Mouse (Mus musculus) stomach, embryonic 15.5 days (tissue): ENCODE results near the gene Gal3st1. TPM values are rescaled to one million over a fixed set of nuclear protein-coding genes. Genes with fewer than 3 reads are reported as not detected.

Experiments used
- ATAC-seq: fragments of 200-750 bp; cut with Nextera tagmentation; 2 replicates; pipeline ENCODE4 v1.8.0; 2017; ENCODE audit warnings: low read depth, moderate number of reproducible peaks, moderate TSS enrichment; ENCODE audit not compliant: insufficient read depth, low FRiP score
- H3K27ac ChIP-seq: fragments of 300-500 bp; sonication (generic); 2 replicates; pipeline ENCODE4 v1.5.1; 2015; ENCODE audit warnings: mild to moderate bottlenecking, inconsistent platforms
- H3K27me3 ChIP-seq: fragments of 300-500 bp; sonication (generic); replicated peaks from 2 replicates; pipeline ENCODE4 v1.6.1; 2015; ENCODE audit warnings: inconsistent platforms
- H3K36me3 ChIP-seq: fragments of 300-500 bp; sonication (generic); 2 replicates; pipeline ENCODE4 v1.6.1; 2015; ENCODE audit warnings: inconsistent platforms
- H3K4me1 ChIP-seq: fragments of 300-500 bp; sonication (generic); 2 replicates; pipeline ENCODE4 v1.6.1; 2015; ENCODE audit warnings: inconsistent platforms
- H3K4me2 ChIP-seq: fragments of 300-500 bp; sonication (generic); 2 replicates; pipeline ENCODE4 v1.6.1; 2015; ENCODE audit warnings: mild to moderate bottlenecking, inconsistent platforms
- H3K4me3 ChIP-seq: fragments of 300-500 bp; sonication (generic); replicated peaks from 2 replicates; pipeline ENCODE4 v1.5.1; 2015; ENCODE audit warnings: inconsistent platforms
- H3K9ac ChIP-seq: fragments of 300-500 bp; sonication (generic); 2 replicates; pipeline ENCODE4 v1.6.1; 2015; ENCODE audit warnings: inconsistent platforms
- H3K9me3 ChIP-seq: fragments of 300-500 bp; sonication (generic); 2 replicates; pipeline ENCODE4 v1.6.1; 2016; ENCODE audit warnings: inconsistent platforms
- WGBS: fragments of 180-500 bp; shearing (Covaris S2); methylation state at CpG from one replicate; pipeline ENCODE4 v1.1.7; 2015; 5-methylcytosine and 5-hydroxymethylcytosine counted together
- polyA plus RNA-seq: library from polyadenylated mRNA; unstranded; fragments of >200 nt; fragmentation: Nextera tagmentation; extraction: Ambion mirVana; gene quantifications from 2 replicates; pipeline ENCODE4 v1.2.1, GENCODE M21; 2015

The Gal3st1 gene
- polyA plus RNA-seq, 1 experiment from 2014 or later: 18.3 TPM

GRCm38 (mm10) chr11:3963610-3964415 lies 19.6 kb upstream of the Gal3st1 start, which contains the start of gene Pes1:
Pes1 (plus strand) TSS chr11:3963975.
- H3K9ac ChIP-seq: peak within 1 kb of the TSS; percentile 68
- H3K4me2 ChIP-seq: peak within 1 kb of the TSS; percentile 79
- peak; percentile 87 for ATAC-seq
- peak within 1 kb of the TSS; percentile 65 for H3K4me3 ChIP-seq
- under 1% methylated on average over 31 of the region's 31 CpGs for WGBS
- H3K27ac ChIP-seq: peak within 1 kb of the TSS; percentile 71
- H3K9me3 ChIP-seq: no peaks in the 10 kb centered on the region
- H3K36me3 ChIP-seq: 0 out of 2 replicates have a peak, but pooled peaks cover 6% of the 10 kb centered on the region
- peaks cover 11% of the 10 kb centered on the region for H3K4me1 ChIP-seq
- H3K27me3 ChIP-seq: no peaks in the 10 kb centered on the region

GRCm38 (mm10) chr11:3964416-3965172 lies 18.8 kb upstream of the Gal3st1 start:
- peak overlapping the region; percentile 65 for H3K4me3 ChIP-seq
- peak overlapping the region; percentile 79 for H3K4me2 ChIP-seq
- 10% methylated on average over 11 of the region's 11 CpGs for WGBS
- no peaks in the 10 kb centered on the region for H3K27me3 ChIP-seq
- H3K9me3 ChIP-seq: no peaks in the 10 kb centered on the region
- 0 out of 2 replicates have a peak, but pooled peaks cover 7% of the 10 kb centered on the region for H3K36me3 ChIP-seq
- H3K4me1 ChIP-seq: peaks cover 11% of the 10 kb centered on the region
- H3K9ac ChIP-seq: peak overlapping the region; percentile 68
- peak overlapping the region; percentile 71 for H3K27ac ChIP-seq
- no peak for ATAC-seq

GRCm38 (mm10) chr11:3969837-3970236 lies 13.6 kb upstream of the Gal3st1 start:
- H3K4me3 ChIP-seq: no peak overlapping the region
- no peak overlapping the region for H3K27ac ChIP-seq
- H3K27me3 ChIP-seq: no peaks in the 10 kb centered on the region
- ATAC-seq: no peak
- H3K4me2 ChIP-seq: no peak overlapping the region
- peaks cover 53% of the 10 kb centered on the region for H3K36me3 ChIP-seq
- H3K4me1 ChIP-seq: peaks cover 5% of the 10 kb centered on the region
- 81% methylated on average over 3 of the region's 3 CpGs for WGBS
- no peaks in the 10 kb centered on the region for H3K9me3 ChIP-seq
- H3K9ac ChIP-seq: no peak overlapping the region

GRCm38 (mm10) chr11:3970361-3970760 lies 13.1 kb upstream of the Gal3st1 start:
- no peak overlapping the region for H3K9ac ChIP-seq
- H3K9me3 ChIP-seq: no peaks in the 10 kb centered on the region
- WGBS: 93% methylated on average over 7 of the region's 7 CpGs
- H3K27me3 ChIP-seq: no peaks in the 10 kb centered on the region
- 0 out of 2 replicates have a peak, but pooled peaks cover 3% of the 10 kb centered on the region for H3K4me1 ChIP-seq
- ATAC-seq: no peak
- no peak overlapping the region for H3K4me3 ChIP-seq
- H3K4me2 ChIP-seq: no peak overlapping the region
- peaks cover 53% of the 10 kb centered on the region for H3K36me3 ChIP-seq
- no peak overlapping the region for H3K27ac ChIP-seq

- WGBS: 94% methylated on average over 7 of the region's 7 CpGs
- no peaks in the 10 kb centered on the region for H3K27me3 ChIP-seq
- H3K27ac ChIP-seq: no peak overlapping the region
- no peak overlapping the region for H3K4me2 ChIP-seq
- no peaks in the 10 kb centered on the region for H3K9me3 ChIP-seq
- H3K4me3 ChIP-seq: no peak overlapping the region
- peaks cover 73% of the 10 kb centered on the region for H3K36me3 ChIP-seq
- no peak overlapping the region for H3K9ac ChIP-seq
- ATAC-seq: no peak
- H3K4me1 ChIP-seq: no peaks in the 10 kb centered on the region
These were observed 10.4 kb upstream of the Gal3st1 start for GRCm38 (mm10) chr11:3973081-3973480.

GRCm38 (mm10) chr11:3974311-3974710 lies 9.1 kb upstream of the Gal3st1 start:
- Histone ChIP-seq H3K4me3 (no peak overlapping the region), H3K9ac (no peak overlapping the region), H3K27ac (no peak overlapping the region), H3K9me3 (no peaks in the 10 kb centered on the region), H3K4me2 (no peak overlapping the region), H3K4me1 (no peaks in the 10 kb centered on the region), H3K36me3 (peaks cover 78% of the 10 kb centered on the region), H3K27me3 (no peaks in the 10 kb centered on the region)
- 91% methylated on average over 3 of the region's 3 CpGs for WGBS
- ATAC-seq: no peak

GRCm38 (mm10) chr11:3976678-3977077 lies 6.8 kb upstream of the Gal3st1 start, which contains the start of gene 4930556J24Rik:
4930556J24Rik (minus strand) TSS chr11:3976778.
- ATAC-seq: no peak

GRCm38 (mm10) chr11:3978421-3978820 lies 5.0 kb upstream of the Gal3st1 start:
- H3K9ac ChIP-seq: no peak overlapping the region
- peaks cover 42% of the 10 kb centered on the region for H3K36me3 ChIP-seq
- H3K4me2 ChIP-seq: no peak overlapping the region
- 0 out of 2 replicates have a peak, but pooled peaks cover 4% of the 10 kb centered on the region for H3K27me3 ChIP-seq
- H3K4me3 ChIP-seq: no peak overlapping the region
- H3K4me1 ChIP-seq: no peaks in the 10 kb centered on the region; the same call in 1 of the 2 replicates
- no peak overlapping the region for H3K27ac ChIP-seq
- WGBS: 92% methylated on average over 5 of the region's 5 CpGs
- H3K9me3 ChIP-seq: no peaks in the 10 kb centered on the region
- no peak for ATAC-seq

More at GRCm38 (mm10) chr11:3976678-3977077, 6.8 kb upstream of the Gal3st1 start, which contains the start of gene 4930556J24Rik:
- Histone ChIP-seq H3K27me3 (no peaks in the 10 kb centered on the region), H3K4me1 (no peaks in the 10 kb centered on the region), H3K4me2 (no peak within 1 kb of the TSS), H3K9ac (no peak within 1 kb of the TSS), H3K27ac (no peak within 1 kb of the TSS), H3K36me3 (peaks cover 60% of the 10 kb centered on the region), H3K4me3 (no peak within 1 kb of the TSS), H3K9me3 (no peaks in the 10 kb centered on the region)
- WGBS: 92% methylated on average over 6 of the region's 6 CpGs

- no peak overlapping the region for H3K4me2 ChIP-seq
These were observed 1.9 kb upstream of the Gal3st1 start for GRCm38 (mm10) chr11:3981536-3981935.

GRCm38 (mm10) chr11:3982275-3983209 lies 894 bp upstream of the Gal3st1 start:
- no peak overlapping the region for H3K9ac ChIP-seq
- H3K36me3 ChIP-seq: peaks cover 17% of the 10 kb centered on the region
- no peak for ATAC-seq

More at GRCm38 (mm10) chr11:3981536-3981935, 1.9 kb upstream of the Gal3st1 start:
- 71% methylated on average over 6 of the region's 6 CpGs for WGBS
- ATAC-seq: no peak
- Histone ChIP-seq H3K4me1 (peaks cover 4% of the 10 kb centered on the region), H3K9me3 (no peaks in the 10 kb centered on the region), H3K27me3 (0 out of 2 replicates have a peak, but pooled peaks cover 13% of the 10 kb centered on the region), H3K27ac (no peak overlapping the region), H3K9ac (no peak overlapping the region), H3K4me3 (no peak overlapping the region), H3K36me3 (peaks cover 25% of the 10 kb centered on the region)

More at GRCm38 (mm10) chr11:3982275-3983209, 894 bp upstream of the Gal3st1 start:
- Histone ChIP-seq H3K27ac (peak overlapping the region; percentile 75), H3K4me2 (peak overlapping the region; percentile 54), H3K9me3 (no peaks in the 10 kb centered on the region), H3K4me1 (peaks cover 4% of the 10 kb centered on the region), H3K4me3 (peak overlapping the region; percentile 45), H3K27me3 (0 out of 2 replicates have a peak, but pooled peaks cover 13% of the 10 kb centered on the region)
- WGBS: 60% methylated on average over 7 of the region's 7 CpGs
